Mouse (Mus musculus): ENCODE results near the gene Naif1.
"Not testable (repeated sequence)": the region's sequence is repeated elsewhere in the genome, so short reads cannot be mapped to it uniquely, and the experiment has no call there.

The Naif1 gene

DNA sequence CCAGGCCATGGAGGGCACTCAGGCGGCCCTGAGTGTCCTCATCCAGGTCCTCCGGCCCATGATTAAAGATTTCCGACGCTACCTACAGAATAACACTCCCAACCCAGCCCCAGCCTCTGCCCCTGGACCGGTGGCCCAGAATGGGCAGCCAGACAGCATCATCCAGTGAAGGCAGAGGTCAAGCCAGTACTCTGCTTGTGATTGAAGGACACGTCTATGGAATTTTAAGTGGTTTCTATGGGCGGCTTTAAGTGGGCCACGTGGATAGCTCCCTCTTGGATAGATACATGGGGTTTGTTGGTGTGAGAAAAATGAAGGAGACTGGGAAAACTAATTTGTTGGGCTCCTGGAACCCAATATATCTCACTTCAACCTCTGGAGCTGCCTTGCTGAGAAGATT lies 4.8 kb downstream of the Naif1 start:
- in situ Hi-C loops (cut with MboI, MseI) = no loop called here

DNA sequence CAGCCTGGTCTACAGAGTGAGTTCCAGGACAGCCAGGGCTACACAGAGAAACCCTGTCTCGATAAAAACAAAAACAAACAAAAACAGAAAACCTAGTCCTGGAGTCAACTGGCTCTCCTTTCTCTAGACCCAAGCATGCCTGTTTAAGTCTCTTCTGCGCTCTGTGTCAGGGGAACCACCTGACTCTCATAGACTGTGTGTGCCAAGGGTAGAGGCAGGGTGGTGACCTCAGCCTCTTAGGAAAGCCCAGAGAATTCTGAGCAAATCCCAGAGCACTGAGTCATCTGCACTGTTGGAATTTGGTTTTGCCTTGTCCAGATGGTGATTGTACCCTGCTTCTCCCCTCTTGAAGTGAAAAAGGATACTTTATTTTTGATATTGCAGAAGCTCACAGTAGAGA lies 8.0 kb downstream of the Naif1 start:
- in situ Hi-C loops (cut with MboI, MseI) = no loop called here

DNA sequence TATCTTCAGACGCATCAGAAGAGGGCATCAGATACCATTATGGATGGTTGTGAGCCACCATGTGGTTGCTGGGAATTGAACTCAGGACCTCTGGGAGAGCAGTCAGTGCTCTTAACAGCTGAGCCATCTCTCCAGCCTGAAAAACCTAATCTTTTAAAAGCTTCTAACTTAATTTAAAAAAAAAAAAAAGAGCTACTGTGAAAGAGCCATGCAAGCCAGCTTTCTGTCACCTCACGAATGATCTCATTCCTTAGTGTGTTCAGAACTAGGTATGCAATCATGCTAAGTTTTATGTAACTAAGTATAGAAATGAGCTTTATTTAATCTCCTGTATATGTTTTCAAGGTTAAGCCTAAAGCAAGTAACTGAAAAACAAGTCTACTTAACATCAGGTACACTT lies 9.4 kb downstream of the Naif1 start:
- in situ Hi-C loops (cut with MboI, MseI) = no loop called here

DNA sequence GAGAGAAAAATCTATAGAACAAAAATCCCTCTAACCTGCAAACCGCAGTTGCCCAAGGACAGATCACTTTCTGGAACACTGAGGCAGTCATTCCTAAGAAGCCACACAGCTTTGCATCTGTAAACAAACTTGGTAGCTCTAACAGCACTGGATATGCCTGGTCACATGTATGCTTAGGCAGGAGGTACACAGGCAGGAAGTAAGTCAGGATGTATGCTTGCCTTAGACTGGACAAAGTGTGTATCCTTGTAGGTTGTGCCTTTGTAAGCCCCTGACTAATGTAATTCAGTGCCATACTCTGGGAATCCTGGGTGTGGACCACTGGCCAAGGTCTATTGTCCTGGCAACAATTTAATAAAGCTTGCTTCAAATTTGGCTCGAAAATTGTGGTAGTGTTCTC lies 13.5 kb downstream of the Naif1 start:
- in situ Hi-C loops (cut with MboI, MseI) = no loop called here

DNA sequence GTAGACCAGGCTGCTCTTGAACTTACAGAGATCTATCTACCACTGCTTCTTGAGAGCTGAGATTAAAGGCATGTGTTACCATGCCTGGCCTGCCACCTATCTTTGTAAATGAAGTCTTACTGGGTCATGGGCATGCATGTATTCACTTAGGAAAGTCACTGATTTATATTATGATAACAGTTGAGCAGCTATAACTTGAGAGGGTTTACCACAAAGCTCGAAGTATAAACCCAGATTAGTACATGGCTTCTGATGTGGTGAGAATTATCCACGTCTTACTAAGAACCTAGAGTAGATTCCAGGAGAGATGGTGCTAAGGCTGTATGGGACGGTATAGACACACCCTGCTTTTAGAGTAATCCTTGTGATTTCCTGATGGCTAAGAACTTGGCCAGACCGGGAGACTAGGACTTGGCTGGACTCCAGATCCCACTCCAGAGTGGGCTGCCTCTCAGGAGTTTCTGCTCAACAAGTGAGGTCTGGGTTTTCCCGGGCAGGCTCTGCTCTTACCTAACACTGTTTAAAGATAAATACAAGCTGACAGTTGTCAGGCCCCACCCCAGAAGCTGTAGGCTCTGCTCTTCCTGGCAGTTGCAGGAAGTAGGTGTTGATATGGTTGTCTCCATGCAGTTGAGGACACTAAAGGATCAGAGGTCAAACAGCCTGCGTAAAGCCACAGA lies 14.1 kb downstream of the Naif1 start:
- in situ Hi-C loops (cut with MboI, MseI) = no loop called here

DNA sequence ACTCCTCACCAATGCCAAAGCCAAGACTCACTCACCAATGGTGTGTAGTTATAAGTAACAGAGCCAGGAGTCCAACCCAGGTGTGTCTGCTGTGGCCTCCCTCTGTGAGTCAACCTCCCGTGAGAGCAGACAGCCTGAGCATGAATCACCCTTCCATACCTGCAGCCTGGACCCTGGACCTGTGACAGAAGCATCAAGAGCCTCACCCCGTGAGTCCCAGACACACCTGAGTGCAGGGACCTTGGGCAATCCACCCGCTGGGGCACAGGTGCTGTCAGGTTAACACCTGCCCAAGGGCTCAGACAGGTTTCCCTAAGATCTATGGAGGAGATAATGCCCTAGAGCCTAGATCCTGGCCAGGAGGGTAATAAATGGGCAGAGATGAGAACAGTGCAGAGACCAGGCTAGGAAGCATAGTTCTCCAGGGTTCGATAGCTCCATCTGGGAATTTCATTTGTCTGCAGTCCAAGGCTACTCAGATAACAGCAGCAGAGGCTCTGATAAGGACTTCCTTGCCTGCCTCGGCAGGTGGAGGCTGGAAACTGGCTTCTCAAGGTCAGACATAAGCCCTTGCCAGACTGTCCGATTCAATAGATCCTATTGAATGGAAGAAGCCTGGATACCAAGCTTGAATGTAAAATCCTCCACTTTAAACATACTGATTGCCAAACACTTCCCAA lies 20.9 kb downstream of the Naif1 start:
- in situ Hi-C loops (cut with MboI, MseI) = no loop called here

DNA sequence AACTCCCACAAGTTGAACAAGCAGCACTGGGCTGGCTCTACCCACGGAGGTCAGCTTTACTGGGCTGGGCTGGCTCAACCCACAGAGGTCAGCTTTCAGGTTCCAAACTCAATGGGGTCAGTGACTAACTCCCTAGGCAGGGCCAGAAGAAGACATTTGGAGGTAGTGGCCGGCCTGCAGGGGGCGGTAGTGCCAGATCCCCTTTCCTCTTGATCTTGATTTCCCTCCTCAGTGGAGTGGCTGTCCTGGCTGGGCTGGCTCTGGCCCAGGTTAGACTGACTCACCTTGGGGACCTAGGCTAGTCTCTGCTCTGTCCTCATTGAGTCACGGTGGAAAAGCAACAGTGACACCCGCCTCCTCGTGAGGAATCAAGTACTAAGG lies 21.4 kb downstream of the Naif1 start:
- in situ Hi-C loops (cut with MboI, MseI) = no loop called here

DNA sequence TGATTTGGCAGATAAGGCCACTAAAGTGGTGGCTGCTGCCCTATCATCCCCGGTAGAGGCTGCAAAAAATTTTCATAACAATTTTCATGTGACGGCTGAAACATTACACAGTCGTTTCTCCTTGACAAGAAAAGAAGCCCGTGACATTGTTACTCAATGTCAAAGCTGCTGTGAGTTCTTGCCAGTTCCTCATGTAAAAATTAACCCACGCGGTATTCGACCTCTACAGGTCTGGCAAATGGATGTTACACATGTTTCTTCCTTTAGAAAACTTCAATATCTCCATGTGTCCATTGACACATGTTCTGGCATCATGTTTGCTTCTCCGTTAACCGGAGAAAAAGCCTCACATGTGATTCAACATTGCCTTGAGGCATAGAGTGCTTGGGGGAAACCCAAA lies 25.1 kb downstream of the Naif1 start:
- in situ Hi-C loops (cut with MboI, MseI) = not testable (repeated sequence)

DNA sequence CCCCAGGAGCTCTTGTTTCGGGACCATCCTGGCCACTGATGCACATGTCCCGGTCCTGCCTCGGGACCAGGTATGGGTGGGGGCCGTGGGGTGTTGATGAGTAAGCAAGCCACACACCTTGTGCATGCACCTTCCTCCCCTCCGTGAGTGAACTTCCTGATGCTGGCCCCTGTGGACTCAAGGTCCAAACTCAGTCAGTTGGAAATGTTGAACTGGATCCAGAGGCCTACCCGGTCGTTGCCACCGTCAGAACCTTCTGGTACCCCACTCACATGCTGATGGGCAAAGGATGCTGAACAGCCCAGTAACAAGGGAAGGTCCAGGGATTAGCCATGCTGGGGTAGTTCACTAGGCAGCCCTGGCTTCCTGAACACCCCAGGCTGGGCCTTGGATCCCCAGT lies 32.1 kb downstream of the Naif1 start:
- in situ Hi-C loops (cut with MboI, MseI) = no loop called here

DNA sequence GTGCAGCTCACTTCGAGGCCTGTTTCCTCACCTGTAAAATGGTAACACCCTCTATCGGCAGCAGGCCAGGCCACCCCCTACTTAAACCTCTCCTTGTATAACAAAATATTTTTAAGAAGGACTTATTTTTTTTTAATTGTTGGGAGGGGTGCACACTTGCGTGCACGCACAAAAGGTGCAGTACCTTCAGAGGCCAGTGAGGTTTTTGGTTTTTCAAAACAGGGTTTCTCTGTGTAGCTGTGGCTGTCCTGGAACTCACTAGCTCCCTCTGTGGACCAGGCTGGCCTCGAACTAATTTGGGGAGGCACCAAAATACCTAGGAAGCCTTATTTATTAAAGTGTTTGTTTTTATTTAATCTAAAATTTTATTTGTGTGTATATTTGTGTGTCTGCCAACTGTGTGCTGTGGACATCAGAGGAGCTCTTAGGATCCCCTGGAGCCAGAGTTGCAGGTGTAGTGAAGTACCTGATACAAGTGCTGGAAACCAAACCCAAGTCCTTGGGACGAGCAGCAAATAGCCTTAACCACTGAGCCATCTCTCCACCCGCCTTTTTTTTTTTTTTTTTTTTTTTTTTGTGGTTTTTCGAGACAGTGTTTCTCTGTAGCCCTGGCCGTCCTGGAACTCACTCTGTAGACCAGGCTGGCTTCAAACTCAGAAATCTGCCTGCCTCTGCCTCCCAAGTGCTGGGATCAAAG lies 33.1 kb downstream of the Naif1 start:
- in situ Hi-C loops (cut with MboI, MseI) = no loop called here

DNA sequence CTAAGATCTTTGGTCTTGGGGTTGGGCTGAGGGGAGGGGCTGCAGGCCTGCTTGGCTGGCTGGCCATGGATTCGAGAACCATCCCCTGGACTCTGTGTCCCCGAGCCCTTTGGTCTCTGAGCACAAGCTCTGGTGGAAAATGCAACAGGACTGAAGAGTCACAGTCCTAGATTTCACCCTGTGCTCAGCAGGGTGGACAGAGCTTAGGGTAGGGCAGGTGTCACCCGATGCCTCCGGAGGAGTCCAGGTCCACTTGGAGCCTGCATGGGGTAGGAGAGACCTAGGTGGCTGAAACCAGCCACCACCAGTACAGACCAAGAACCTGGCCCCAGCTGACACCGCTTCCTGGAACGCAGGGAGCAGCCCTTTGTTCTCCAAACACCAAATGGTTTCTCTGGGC lies 34.7 kb downstream of the Naif1 start:
- in situ Hi-C loops (cut with MboI, MseI) = loop anchor here (5.0 kb wide), 2 partner anchors 77 to 78 kb away; no protein-coding TSS in a partner anchor

DNA sequence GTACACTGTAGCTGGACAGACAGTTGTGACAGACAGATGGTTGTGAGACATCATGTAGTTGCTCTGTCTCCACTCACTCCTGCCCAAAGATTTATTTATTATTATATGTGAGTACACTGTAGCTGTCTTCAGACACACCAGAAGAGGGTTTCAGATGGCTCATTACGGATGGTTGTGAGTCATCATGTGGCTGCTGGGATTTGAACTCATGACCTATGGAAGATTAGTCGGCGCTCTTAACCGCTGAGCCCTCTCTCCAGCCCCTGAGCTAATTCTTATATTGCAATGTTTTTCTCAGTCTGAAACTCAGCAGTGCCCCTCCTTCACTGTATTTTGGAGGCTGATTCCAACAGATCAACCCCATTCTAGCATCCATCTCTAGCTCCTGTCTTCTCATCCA lies 35.5 kb downstream of the Naif1 start:
- in situ Hi-C loops (cut with MboI, MseI) = loop anchor here (5.0 kb wide), 2 partner anchors 77 to 78 kb away; no protein-coding TSS in a partner anchor

DNA sequence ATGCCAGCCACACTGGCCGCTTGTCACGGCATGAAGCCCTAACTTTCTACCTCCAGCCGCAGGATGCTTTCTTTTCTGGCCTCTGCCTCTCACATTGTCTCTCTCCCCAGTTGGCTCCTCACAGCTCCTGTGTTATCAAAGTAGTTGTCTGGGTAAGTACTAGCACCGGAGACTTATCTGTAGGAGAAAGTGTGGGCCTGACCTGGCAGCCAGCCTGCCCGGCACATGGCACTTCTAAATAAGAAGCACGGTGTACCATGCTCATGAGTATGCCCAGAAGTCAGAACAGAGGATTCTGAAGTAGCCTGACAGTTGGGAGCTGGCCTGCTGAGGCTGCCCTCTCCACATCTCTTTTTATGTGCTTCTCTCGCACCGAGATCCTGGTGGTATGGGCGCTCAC lies 35.9 kb downstream of the Naif1 start:
- in situ Hi-C loops (cut with MboI, MseI) = loop anchor here (5.0 kb wide), 2 partner anchors 76 to 79 kb away; no protein-coding TSS in a partner anchor

DNA sequence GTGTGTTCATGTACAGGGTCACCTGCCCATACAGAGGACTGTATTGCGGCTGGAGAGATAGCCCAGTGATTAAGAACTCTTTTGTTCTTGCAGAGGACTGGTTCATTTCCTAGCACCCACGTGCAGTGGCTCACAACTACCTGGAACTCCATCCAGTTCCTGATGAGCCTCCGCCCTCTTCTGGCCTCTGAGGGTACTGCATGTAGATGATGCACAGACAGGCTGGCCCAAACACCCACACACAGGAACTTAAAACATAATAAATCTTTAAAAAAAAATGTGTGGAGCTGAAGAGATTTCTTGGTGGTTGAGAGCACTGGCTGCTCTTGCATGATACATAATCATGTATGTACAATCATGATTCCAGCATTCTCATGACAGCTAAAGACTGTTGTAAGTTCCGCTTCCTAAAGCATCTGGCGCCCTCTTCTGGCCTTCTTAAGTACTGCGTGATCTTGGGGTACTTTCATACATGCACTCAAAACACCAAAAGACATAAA lies 36.9 kb downstream of the Naif1 start:
- in situ Hi-C loops (cut with MboI, MseI) = loop anchor here (5.0 kb wide), 2 partner anchors 75 to 80 kb away; no protein-coding TSS in a partner anchor

DNA sequence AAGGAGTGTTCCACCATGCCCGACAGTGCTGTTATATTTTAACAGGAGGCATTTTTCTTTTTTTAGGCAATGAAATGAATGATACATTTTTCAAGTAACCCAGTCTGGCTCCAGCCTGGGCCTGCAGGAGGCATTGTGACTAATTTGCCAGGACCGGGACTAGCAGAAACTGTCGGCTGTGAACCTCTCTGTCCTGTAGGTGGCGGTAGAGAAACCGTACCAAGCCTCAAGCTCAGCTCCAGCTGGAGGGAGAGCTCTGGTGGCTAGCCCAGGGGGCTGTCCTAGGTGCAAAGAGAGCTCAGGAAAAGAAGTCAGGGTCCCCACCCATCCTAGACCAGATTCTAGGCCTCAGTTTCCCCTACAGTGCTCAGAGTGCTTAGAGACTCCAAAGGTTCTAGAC lies 38.4 kb downstream of the Naif1 start:
- in situ Hi-C loops (cut with MboI, MseI) = loop anchor here (5.0 kb wide), 2 partner anchors 74 to 81 kb away; no protein-coding TSS in a partner anchor

DNA sequence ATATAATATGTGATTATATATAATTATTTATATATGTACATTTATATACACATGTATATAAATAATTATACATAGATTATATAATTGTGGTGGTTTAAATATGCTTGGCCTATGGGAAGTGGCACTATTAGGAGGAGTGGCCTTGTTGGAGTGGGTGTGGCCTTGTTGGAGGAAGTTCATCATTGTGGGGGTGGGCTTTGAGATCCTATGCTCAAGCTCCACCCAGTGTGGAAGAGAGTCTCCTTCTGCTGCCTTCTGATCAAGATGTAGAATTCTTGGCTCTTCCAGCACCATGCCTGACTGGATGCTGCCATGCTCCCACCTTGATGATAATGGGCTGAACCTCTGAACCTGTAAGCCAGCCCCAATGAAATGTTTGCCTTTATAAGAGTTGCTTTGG lies 40.5 kb downstream of the Naif1 start:
- in situ Hi-C loops (cut with MboI, MseI) = not testable (repeated sequence)

DNA sequence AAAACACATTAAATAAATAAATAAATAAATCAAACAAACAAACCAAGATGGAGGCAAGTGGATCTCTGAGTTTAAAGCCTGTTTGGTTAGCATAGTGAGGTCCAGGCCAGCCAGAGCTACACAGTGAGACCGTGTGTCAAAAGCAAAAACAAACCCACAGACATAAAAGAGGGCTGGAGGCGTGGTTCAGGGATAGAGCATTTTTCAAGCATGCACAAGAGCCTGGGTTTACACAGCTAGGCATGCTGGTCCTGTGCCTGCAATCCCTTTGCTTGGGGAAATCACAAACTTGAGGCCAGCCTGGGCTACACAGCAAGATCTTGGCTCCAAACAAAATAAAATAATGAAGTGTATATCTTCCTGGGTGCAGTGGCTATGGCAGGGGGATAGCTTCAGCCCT lies 42.4 kb downstream of the Naif1 start:
- in situ Hi-C loops (cut with MboI, MseI) = no loop called here

DNA sequence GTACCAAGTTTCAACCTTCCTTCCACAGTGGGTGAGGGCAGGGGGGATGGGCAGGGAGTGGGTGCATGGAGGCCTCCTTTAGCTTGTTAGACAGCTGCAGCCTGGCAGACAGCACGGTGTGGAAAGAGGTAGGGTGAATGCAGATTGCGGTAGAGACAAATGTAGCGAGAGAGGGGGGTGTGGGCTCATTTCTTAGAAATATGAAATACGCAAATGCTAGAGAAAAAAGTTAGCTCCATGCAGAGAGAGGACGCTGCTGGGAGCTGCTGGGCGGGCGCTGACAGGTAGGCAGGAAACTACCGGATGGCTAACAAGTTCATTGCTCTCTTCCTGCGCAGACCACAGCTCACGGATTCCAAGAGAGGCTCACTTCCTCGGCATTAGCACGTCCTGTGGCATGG lies 43.0 kb downstream of the Naif1 start:
- in situ Hi-C loops (cut with MboI, MseI) = no loop called here

DNA sequence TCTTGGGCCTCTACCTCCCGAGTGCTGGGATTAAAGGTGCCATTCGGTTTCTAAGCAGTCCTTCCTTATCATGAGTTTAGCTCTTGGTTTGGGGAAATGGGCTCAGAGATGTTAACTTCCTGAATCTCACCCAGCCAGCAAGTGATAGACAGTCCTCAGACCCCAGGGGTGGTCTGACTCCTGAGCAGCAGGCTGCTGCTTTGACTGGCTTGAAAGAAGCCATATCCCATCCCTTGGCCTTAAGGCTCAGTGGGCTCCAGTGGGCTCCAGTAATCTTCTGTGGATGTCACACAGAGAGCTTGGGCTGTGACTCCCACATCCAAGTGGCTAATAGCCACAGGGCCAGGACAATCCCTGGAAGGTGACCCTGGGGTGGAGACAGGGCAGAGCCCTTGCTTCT lies 44.3 kb downstream of the Naif1 start:
- in situ Hi-C loops (cut with MboI, MseI) = no loop called here

DNA sequence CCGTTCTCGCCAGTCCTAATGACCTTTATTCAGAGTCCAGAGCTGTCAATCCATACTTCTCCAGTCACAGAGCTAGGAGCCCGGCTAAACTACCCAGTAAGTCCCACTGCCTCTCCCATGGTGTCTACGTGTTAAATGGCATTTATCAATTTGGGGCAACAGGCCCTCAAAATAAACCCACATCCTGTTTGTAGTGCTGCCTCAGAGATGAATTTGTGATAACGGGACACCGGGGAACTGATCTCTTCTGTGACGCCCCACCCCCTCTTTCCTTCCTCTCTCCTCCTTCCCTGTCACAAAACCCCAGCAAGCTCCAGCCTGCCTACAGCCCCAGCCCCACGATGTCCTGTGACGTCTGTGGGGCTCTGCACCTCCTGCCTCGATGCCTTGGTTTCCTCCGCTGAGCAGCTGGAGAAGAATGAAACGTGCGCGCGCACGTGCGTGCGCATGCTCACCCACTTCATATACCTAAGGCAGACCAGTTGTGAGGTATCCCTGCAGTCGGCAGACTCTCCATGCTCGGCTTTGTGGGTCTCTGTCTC lies 45.0 kb downstream of the Naif1 start:
- in situ Hi-C loops (cut with MboI, MseI) = no loop called here

DNA sequence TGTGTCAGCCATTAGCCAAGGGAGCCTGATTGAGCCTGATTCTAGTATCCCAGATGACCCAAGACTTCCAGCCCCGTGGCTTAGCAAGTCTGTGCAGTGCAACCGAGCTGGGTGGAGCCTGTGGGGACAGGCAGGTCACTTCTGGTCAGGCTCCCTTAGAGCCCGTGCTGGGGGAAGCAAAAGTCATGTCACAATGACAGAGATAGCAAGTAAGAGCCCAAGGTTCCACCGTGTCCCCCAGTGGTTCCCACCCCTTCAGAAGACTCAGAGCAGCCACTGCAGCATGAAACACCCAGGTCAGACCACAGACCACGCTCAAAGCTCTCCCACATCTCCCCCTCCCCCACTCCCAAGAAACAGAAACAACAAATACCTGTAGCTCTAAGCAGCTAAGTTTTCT lies 45.9 kb downstream of the Naif1 start:
- in situ Hi-C loops (cut with MboI, MseI) = no loop called here

DNA sequence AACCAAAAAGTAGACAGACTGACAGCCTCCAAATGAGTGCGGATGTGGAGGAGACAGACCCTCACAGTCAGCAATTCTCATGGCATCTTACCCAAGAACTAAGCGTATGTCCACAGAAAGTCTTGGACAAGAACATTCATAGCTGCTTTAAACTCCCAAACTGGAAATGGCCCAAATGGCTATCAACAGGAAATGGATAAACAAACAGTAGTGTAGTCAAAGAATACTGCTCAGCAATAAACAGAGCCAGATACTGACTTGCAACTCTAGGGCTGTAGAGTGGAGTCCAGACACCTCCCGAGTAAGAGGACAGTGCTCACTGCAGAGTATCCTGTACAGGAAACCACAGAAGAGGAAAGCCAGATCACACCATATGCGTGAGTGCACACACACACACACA lies 49.1 kb downstream of the Naif1 start:
- in situ Hi-C loops (cut with MboI, MseI) = no loop called here

Data from T-helper 2 cell (primary cell).